Mouse (Mus musculus) spleen, postnatal 4 days (tissue): ENCODE data around the gene Dennd1a.

Source experiments
- DNase-seq, 2 experiments: peaks; one replicate each; pipeline ENCODE4 v3.0.0; 2022; ENCODE audit warnings: low spot score in 2 of 2

Gene Dennd1a

DNA sequence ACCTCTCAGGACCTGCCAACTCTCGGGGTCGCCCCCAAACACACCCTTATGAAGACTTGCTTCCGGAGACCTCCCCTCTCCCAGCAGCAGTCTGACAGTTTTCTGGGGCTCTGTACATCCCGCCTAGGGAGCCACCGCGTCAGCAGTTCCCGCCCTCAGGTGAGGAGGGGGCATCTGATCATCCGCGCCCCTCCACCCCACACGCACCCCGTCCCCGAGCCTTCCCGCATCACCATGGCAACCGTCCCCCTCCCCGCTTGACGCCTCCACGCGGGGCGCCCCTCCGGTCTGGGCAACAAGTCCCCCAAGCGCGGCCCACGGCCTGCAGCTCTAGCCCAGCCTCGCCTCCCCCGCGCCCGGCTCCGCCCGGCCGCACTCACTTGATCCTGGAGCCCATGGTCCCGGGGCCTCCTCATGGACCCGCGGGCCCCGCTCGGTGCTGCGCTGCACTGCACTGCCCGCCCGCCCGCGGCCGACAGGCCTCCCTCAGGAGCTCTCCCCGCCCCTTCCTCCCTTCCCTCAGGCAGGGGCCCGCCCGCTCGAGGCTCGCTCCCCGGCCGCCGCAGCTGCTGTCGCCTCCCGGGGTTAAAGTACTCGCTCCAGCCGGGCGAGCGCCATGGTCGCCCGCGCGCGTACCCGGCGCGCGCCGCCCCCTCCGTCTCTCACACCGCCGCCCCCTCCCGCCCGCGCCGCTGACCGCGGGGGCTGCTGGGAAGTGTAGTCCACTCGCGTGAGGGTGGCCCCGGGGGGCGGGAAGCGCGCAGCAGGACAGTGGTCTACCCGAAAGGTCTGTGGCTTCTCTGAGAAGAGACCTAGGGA lies at the start of gene Dennd1a:
Dennd1a (minus strand) TSS at position 658 of the 819 bp plus-strand sequence.
- DNase-seq: peak; percentile 81 to 92

DNA sequence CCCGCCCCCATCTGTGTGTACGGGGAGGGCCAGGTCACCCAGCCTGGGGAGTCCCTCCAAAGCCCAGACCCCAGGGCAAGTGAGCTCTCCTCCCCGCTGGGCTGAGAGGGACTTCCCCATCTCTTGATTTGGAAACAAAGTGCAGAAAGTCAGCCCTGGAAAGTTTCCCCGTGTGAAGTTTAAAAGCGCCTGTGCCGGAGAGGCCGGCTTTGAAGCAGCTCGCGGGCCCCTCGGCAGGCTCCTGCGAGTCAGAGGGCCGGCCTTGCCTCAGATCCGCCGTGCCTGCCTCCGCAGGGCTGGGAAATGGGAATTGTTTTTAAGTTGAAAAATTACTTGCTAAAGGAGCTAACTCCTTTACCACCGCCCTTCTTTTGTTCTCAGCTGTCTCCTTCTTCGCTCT lies 49.4 kb upstream of the Dennd1a start:
- DNase-seq: no peak

DNA sequence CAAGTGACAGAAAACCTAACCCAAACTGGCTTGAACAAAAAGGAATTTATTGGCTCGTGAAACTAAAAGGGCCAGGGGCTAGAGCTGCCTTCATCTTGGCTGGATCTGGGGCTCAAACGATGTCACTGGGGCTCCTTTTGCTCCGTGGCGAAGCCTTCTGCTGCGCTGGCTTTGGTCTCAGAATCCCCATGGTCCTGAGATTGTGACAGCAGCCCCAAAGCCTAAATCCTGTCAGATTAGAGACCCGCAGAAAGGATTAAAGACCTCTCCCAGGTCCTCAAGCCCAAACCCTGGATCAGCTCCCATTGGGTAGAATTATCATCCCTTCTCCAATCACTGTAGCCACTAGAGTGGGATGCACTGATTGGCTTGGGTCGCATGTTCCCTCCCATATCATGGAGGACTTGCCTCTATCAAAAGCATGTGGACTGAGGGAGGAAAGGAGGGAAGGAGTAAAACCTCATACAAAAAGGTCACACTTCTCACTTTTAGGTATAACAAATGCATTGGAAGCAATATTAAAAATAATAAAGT lies 46.5 kb upstream of the Dennd1a start:
- DNase-seq: no peak

DNA sequence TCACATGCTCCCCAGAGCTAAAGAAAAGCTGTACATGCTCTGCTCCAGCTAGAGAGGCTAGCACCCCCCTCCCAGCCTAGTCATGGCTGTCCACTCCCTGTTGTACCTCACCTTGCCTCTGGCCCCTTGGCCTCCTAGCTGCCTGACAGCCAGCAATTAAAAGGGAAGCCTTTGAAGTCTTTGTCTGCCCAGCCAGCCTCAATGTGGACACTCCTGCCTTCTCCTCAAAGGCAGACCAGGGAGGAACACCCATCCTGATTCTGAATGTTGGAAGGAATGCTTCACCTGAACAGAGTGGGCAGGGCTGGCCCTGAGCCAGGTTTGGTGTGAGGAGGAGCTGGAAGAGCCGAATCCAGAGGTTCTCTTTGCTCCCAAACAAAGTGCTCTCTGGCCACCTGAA lies 39.5 kb upstream of the Dennd1a start:
- DNase-seq: no peak

DNA sequence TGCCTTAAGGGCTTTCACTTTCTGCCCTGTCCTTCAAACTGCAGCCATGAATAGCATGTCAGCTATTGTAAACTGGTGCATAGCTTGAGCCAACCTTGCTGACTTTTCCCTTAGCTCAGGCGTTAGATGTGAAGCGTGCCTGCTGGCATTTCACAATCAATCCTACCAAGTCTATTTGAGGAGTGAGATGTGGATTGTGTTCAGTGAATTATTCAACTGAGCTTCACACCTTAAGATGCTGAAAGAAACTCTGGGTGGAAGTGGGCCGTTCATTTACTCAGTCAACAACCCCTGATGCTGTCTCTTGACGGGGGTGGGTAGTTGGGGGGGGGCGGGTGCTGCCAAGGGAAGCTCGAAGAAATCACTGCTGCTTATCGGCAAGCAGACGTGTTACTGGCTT lies 36.2 kb upstream of the Dennd1a start:
- no peak for DNase-seq

DNA sequence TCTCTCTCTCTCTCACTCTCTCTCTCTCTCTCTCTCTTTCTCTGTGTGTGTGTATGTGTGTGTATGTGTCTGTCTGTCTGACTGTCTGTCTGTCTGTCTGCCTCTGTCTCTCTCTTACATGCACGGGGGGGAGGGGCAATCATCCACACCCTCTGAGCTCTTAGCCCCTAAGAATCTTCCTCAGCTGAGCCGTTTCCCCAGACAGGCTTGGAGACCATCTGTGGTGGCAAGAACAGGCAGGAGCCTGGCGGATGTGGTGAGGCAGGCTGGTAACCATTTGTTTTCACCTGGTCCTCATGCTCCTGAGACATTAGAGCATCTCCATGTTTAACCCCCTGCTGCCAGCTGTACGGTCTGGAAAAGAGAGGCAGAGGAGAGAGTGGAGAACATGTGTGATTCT lies 33.7 kb upstream of the Dennd1a start:
- DNase-seq: no peak

DNA sequence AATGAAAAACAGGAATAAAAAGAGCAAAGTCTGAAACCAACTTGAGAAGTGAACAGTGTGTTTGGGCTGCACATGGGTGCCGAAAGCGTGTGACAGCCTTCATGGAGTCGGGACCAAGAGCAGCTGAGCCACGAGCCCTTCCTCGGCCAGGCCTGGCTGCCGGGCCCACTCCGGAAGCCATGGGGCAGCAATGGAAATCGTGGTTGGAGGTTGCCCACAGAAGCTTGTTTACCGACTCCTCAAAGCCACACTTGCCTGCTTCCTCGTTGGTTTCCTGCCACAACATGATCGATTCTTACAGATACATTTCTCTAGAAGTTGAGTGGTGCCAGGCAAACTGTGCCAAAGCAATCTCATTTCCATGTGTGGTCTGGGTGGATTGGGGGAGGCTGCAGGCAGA lies 31.9 kb upstream of the Dennd1a start:
- no peak for DNase-seq

DNA sequence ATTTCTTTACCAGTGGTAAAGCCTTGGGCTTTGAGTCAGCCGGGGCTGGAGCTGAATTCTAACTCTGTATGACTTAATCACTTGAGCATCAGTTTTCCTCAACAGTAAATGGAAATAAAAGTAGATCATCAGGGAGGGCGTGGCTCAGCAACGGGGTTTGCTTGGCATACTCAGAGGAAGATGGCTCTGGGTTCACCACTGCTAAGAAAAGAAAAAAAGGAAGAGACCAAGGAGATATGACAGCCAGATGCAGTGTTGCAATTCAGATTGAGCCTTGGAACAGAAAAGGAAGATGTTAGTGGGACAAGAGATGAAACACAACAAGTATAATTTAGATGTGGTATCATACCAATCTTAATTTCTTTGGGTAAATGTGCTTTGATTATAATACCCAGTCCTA lies 26.2 kb upstream of the Dennd1a start:
- DNase-seq: no peak

DNA sequence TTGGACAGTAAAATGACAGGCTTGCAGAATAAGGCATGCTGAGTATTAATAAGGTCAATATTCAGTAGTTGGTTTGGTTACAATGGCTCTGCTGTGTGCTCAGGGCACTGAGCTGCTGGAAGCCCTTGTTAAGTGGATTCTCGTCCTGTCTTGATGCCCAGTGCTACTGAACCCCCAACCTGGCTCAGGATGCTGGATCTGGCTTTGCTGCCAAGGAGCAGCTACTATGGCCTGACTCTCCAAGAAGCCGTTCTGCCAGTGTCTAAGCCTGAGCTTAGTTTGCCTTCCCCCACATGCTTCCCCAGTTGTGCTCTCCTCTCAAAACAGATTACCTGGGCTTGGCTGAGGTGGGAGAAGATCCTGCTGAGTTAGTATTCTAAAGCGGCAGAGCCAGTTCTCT lies 25.7 kb upstream of the Dennd1a start:
- DNase-seq: no peak

DNA sequence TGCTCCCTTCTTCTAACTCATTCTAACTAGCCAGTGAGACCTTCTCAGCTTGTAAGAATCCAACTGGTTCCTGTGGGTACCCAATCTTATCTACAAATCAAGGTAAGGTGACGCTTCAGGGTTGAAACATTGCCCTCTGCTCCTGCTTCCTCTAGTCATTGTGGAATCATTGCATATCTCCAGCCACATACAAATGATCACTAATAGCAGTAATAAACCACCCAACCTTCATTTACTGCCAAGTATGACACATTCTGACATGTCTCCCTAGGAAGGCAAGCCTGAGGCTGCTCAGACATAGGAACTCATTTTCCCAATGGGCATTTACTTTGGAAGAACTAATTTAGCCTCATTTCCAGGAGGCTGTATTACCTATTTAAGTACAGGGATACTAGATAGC lies 18.0 kb upstream of the Dennd1a start:
- no peak for DNase-seq

DNA sequence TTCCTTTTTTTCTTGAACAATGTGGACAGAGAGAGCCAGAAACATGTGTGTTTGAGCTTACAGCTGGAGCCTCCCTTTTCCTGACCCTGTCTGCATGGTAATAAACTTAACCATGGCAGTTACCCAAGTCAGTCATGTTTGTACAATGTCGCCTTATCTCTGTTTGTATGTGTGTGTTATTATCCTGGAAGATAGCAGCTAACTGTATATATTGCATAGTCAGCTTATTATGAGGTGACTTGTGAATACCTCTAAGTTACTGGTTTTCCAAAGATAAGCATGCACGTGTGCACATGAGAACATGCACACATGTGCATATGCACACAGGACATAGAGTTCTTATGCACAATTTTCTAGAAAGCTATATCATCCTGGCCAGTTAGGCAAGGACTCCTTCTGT lies 13.8 kb upstream of the Dennd1a start:
- DNase-seq: no peak

DNA sequence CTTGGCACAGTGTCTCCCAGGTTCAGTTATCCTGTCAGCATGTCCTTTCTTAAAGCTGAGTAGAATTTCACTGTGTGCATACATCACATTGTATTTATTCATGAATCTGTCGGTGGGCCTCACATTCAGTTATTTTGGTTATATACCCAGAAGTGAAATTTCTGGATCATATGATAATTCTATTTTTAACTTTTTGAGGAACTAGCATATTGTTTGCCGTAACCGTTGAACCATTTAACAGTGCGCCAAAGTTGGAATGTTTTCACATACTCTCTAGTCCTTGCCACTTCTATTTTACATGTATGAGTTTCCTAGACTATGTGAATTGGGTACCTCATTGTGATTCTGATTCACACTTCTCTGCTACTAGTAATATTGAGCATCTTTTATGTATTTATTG lies 8.7 kb upstream of the Dennd1a start:
- DNase-seq: no peak

DNA sequence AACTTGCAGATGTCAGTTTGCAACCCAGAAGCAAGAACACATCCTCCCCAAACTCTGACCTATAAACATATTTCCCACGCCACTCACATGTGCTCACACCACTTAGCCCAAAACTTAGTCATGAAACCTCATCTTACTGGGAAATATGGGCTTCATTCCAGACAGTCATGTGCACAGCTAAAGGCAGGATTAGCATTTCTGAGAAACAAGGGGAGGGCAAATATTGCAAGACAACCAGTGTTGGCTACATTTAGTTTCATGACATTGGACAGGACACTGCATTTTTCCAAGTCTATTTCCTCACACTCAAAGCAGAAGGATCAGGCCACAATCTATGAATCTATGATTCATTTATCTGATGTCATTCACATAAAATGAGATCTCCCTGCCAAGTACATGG lies 4.3 kb upstream of the Dennd1a start:
- no peak for DNase-seq

DNA sequence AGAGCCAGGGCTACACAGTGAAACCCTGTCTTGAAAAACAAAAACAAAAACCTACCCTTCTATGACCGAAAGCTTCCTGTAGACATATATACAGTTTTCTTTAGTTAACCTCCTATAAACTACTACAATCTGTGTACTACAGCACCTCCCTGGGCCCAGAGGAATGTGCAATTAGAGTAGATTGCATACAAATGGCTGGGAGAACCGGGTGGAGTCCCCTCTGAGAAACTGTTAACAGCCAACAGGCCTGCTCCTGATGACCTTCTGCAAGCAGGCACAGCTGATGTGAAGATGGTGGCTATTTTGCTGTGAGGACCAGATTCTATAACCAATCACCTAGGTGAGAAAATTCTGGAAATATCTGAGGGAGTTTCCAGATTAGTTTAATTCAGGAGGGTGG lies 1.0 kb upstream of the Dennd1a start:
- DNase-seq: no peak

DNA sequence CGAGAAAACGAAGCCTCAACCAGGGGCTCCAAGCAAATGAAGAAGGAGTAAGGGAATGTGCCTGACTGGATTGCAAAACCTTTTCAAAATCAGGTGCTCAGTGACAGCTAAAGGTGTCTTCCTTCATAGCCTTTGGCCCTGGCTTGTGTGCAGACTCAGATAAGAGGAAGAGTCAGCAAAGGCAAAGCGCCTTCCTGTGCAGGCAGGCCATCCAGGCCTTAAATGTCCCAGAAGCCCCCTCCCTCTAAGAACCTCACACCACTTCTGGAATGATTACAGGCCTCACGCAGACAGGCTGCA lies 807 bp downstream of the Dennd1a start:
- no peak for DNase-seq

DNA sequence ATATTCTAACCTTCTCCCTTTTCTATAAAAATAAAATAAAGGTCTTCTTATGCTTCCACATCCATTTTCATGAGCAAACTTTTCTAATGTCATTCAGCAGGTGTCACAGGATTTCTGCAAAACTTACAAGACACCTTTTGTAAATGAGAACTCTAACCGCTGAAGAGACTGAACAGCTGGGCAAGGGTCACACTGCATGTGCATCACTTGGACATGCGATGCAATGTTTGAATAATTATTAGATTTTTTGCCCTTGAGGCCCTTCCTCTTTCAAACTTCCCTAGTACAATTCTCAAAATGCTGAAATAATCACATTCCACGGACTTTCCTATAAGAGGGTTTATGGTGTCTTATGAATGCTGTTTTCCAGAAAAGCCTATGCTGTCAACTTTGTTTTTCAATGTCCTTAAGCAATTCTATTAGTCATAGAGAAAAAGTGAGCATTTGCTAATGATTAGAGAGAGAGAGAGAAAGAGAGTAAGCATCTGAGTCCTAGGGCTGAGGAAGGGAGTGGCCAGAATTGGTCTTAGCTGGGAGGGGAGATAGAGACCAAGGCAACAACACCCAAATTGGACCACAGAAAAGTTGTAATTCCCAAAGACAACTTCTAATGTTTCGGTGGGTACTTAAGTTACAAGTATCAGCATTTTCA lies 1.3 kb downstream of the Dennd1a start:
- DNase-seq: no peak

DNA sequence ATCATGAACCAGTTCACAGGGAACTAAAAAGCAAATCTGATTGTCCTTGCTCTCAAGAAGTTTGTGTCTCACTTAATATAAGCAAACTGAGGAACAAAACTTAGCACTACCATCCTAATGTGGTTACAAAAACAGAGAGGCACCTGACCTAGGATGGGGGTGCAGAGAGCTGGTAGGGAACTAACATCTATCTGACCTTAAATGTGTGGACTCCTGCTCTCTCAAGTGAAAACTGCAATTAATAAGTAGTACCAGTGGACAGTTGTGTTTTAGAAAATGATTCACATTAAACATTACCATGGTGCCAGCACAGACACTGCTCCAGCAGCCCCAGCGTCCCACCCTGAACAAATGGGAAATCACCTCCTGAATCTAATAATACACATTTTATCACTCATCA lies 3.2 kb downstream of the Dennd1a start:
- DNase-seq: no peak

DNA sequence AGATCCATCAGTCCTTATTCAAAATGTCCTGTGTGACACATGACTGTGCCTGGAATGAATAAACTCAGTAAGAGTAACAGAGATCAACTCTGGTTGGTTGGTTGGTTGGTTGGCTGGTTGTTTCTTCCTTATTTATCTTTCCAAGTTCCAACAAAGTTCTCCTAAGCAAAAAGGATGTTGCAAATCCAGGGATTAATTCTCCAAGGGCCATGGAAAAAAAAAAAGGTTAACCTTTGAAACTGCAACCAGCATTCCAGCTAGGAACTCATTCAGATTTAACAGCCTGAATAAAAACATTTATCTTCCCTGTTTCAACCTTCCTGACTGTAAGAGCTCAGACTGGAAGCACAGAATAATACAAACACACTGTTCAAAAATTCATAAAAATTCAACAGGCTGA lies 6.8 kb downstream of the Dennd1a start:
- no peak for DNase-seq

DNA sequence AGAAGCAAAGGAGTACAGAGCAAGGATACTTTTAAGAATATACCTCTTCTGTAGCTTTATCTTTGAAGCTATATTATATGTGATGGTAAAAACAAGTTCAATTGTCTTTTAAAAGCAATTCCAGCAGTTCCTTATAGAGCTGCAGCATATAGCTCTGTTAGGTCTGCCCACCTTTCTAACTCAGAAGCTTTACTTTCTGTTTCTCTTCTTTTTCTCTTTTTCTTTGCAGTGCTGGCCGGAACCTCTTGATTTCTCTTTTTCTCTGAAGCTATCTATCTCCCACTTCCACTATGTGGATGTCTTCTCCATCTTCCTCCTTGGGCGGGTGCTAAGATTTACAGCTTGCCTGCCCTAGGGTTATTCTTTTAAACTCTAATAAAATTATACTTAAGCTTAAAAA lies 12.2 kb downstream of the Dennd1a start:
- DNase-seq: no peak

DNA sequence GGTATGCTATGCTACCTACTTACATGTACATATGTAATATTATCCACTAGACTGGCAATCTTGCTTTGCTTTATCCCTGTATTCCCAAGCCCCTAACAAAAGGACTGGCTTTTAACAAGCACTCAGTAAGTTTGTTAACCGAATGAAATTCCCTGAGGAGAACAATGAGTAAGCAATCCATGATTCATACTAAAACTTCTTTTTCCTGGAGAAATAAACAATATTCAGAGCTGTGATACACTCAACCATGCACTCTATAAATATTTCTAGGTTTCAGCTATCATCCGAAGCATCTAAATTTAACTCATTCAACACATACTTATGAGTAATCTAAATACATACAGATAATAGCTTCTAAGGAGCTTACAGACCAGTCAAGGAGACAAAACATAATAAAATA lies 23.5 kb downstream of the Dennd1a start:
- DNase-seq: no peak

DNA sequence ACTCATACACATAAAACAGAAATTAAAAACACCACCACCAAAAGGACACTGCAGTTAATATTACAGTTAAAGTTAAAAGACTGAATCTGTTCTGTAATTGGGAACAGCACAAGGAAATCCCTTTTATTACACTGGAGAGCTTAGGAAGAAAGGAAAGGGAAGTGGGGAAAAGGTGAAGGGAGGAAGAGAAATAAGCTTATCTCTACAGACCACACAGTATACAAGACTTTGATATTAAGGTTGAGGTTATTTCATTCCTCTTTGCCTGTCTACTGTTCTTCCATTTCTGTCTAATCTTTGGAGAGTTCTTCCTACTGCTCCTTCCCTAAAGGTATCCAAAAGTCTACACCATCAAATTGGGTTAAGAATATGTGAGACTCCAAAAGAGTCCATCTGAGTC lies 28.1 kb downstream of the Dennd1a start:
- no peak for DNase-seq

DNA sequence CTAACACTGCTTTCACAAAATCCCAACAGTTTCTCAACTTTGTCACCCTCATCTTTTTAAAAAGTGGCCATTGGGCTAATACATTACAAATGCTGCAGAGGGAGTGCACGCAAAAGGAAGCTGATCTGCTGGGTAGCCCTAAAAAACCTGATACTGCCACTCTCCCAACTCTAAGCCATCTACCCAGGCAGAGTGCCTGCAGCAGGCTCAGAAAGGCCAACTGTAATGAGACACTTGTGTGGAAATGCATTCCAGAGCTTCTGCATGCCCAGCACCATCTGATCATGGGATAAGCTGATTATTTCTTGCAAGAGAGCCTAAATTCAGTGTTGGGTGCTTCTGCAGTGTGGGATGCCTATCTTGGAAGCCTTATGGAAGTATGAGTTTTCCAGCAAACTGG lies 49.6 kb downstream of the Dennd1a start:
- DNase-seq: no peak

DNA sequence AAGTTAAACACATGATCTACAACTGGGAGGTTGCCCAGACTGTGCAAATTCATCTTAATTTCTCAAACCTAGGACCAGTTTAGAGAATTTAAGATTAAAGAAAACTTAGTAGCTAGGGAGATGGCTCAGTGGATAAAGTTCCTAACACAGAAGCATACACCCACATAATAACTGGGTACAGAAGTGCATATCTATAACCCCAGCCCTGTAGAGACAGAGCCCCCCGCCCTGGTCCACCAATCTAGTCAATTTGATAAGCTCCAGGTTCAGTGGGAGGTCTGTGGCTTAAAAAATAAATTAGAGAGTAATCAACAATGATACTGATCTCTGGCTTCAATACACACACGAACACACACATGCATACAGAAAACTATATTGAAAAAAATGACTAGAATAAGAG lies 51.6 kb downstream of the Dennd1a start:
- DNase-seq: no peak

DNA sequence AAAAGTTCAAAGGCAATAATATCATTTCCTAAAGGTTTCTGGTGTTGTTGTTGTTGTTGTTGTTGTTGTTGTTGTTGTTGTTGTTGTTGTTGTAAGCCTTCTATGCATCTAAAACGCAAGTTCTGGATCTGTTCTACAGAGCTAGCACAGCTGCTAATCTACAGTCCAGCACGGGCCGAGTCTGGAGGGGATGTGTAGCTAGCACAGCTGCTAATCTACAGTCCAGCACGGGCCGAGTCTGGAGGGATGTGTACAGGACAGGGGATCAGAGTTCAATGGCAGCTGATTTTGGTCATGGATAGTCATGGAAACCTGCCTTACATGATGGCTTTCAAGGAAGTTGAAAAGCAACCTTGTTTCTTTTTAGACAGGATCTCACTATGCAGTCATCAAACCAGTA lies 57.3 kb downstream of the Dennd1a start:
- no peak for DNase-seq
